Mouse (Mus musculus) embryo, embryonic 10.5 days (tissue): Measurements from ENCODE around the gene Cdk13.

Source experiments
- DNase-seq: peaks from one replicate; pipeline ENCODE4 v3.0.0-alpha.2; 2015; ENCODE audit warnings: low spot score

Gene Cdk13

DNA sequence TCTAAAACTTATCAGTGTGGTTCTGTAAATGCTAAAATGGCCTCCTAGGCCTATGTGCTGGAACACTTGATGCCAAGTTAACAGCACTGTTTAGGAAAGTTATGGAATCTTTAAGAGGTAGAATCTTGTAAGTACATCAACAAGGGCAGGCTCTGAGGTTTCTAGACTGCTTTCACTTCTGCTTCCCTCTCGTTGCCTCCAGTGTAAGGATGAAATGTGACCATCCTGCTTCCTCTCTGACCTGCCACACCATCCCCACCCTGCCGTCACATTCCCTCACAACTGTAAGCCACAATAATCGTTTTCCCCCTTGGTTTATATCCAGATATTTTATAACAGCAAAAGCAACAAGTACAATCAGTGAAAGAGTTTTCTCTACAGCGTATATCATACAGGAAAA lies 49.9 kb downstream of the Cdk13 start:
- no peak for DNase-seq

GRCm38 (mm10) chr13:17728798-17729197 lies 76.1 kb downstream of the Cdk13 start:
- DNase-seq: no peak

- DNase-seq: no peak
Measured at GRCm38 (mm10) chr13:17727922-17728321, 77.0 kb downstream of the Cdk13 start.

DNA sequence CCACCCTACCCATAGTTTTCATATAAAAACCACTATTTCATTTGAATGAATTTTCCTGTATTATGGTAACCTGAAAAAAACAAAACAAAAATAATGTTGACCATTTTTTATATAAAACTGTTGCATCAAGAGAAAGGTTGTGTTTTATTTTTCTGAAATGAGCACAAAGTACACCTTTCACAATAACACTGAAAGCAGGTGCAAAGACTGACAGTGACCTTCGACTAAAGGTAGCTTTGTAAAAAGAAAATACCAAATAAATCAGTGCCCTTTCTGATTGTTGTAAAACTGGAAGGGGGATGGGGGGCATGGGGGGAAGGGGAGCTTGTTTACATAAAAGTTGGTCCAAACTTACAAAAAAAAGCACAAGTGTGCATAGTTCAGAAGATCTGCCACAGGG lies 87.5 kb downstream of the Cdk13 start:
- no peak for DNase-seq

GRCm38 (mm10) chr13:17708784-17709311 lies 96.0 kb downstream of the Cdk13 start:
- DNase-seq: no peak

GRCm38 (mm10) chr13:17705188-17705826 lies 99.6 kb downstream of the Cdk13 start:
- no peak for DNase-seq

DNA sequence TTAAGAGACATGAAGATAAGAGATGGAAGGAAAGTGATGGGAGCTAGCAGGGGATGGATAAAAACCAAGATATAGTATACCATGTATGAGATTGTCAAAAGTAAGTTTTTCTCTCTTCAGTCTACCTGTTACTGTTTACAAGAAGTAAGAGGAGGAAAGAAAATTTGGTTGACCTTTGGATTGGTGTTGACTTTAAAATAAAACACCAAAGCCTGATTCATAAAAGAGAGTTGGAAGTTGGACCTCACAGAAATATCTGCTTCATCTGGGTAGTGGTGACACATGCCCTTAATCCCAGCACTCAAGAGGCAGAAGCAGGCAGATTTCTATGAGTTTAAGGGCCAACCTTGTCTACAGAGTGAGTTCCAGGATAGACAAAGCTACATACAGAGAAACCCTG lies 102.6 kb downstream of the Cdk13 start:
- no peak for DNase-seq

DNA sequence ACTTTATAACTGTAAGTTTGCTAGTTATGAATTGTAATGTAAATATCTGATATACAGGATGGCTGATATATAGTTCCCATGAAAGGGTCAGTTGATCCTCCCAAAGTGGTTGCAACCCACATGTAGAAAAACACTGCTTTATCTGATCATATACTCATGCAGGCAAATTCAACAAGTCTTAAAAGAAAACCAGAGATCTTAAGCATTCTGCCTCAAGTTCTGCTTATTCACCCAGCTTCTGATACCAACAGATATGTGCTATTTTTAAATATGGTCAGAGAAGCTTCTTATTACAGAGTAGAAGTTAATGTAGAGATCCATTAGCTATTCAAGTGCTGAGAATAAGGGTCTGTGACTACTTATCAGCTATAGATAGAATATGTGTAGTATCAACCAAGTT lies 103.6 kb downstream of the Cdk13 start:
- DNase-seq: no peak

GRCm38 (mm10) chr13:17700090-17700715 lies 104.7 kb downstream of the Cdk13 start:
- DNase-seq: no peak

DNA sequence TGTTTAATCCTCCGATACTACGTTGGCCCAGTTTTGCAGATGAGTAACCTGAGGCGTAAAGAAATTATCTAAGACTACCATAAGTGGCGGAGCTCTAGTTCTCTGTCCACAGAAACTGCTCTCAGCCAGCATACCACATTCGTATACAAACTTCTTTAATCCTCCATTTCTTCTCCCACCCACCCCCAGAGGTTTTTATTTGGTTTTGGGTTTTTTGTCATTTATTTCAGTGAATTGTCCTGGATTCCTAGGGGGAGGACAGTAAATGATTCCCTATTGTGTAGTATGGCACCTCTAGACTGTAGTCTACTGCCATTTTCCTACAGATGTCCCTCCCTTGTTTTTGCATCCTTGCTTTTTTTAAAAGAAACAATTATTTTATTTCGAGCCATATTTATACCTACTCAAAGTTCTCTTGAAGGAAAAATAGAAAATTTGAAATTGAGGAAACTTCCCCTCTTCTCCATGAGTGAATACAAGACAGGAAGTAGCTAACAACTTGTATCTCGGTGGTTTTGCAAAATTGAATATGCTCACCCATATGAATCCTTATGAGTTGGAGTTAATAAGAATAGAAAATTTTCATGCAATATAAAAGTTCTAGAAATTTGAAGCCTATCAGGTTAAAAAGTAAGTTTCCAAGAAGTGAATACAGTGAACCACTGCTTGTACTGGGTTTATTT lies 108.9 kb downstream of the Cdk13 start:
- peak; percentile 28 for DNase-seq

DNA sequence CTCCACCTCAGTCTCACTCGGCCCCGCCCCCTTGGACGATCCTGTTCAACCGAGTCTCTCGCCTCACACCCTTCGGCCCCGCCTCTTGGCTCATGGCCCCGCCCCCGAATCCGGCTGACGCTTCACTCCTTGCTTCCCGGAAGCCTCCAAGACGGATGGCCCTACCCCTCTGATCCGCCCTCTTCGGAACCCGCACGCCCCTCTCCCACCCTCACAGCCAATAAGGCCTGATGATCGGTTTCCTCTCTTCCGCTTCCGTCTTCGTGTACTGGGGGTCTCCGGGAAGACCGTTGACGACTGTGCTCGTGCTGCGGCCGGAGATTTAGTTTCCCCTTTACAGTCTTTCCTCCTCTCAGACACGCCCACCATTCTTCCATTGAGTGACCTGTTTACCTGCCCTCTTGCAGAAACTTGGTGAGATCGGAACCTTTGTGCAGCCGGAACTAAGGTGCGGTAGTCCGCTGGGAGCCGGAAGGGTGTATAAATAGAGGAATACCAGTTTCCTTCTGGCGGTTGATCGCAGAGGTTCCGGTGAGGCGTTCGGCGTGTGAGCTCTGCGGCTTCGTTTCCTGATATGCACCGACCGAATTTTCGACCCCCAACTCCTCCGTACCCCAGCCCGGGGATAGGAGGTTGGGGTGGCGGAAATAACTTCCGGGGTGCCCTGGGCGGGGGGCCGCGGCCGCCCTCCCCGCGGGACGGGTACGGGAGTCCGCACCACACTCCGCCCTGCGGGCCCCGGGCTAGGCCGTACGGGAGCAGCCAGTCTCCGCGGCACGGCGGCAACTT lies 109.8 kb downstream of the Cdk13 start, which contains the start of the genes Mplkip and Sugct:
Gene Mplkip, plus strand, starts transcription at position 282 of the 789 bp plus-strand sequence.
Gene Sugct, minus strand, starts transcription at position 643 of the 789 bp plus-strand sequence.
- DNase-seq: peak; percentile 100

DNA sequence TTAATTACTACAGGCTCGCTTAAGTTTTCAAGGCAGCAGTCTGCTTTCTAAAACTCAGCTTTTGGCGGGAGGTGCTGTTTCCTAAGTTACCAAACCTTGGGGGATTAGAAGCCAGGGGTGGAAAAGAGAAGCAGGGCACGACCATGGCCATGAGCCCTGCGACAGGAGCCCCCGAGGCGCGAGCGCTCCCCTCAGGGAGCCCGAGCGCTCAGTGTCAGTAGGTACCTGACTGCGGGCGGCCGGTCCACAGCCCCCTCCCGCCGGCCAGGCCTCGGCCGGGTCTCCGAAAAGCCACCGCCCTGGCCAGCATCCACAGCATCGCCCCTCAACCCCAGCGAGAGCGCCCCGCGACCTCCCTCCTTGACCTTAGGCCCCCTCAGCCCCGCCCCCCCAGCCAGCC lies 110.5 kb downstream of the Cdk13 start:
- peak; percentile 69 for DNase-seq

DNA sequence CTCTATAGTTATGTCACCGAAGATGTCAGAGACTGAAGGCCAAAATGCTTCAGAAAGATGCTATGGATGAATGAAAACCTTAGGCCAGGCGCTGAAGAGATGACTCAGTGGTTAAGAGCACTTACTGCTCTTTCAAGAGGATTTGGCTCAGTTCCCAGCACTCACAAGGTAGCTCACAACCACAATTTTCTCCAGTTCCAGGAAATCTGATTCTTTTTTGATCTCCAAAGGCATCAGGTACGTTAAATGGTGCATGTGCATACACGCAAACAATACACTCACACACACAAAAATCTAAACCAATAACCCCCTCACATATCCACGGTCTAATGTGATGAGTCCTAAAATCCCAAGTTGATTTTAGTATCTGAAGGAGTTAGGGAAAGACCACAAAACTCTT lies 111.1 kb downstream of the Cdk13 start:
- DNase-seq: peak; percentile 4

DNA sequence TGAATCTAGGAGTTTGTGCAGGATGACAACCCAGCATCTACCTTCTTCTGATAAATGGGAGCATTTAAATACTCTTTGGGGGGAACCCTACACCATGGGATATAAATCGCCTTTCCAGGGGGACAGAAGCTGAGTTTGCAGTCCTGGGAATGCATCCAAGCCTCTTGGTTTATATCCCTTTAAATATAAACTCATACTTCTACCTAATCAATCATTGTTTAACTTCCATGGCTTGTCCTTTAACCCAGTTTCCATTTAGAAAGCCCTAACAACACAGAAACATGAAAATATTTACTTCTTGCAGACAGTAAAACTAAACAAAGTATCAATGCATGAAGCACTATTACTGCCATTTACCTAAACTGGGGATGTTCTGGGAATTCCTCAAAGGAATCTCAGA lies 113.5 kb downstream of the Cdk13 start:
- no peak for DNase-seq

DNA sequence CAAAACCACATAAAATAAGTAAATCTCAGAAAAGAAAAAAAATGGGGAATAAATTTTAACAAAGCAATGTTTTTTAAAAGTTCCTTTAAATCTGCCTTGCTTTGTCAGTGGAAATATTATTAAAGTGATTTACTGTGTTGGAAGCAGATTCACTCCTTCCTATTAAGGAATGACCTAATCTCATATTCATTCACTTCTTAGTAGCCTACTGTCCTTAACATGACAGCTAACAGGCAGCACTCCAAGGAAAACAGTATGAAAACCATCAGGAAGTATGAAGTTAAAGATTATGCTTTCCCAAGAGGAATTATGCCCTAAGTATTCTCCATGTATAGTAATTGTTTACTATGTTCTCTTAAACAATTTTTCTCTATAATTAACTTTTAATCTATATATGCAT lies 114.2 kb downstream of the Cdk13 start:
- DNase-seq: no peak

DNA sequence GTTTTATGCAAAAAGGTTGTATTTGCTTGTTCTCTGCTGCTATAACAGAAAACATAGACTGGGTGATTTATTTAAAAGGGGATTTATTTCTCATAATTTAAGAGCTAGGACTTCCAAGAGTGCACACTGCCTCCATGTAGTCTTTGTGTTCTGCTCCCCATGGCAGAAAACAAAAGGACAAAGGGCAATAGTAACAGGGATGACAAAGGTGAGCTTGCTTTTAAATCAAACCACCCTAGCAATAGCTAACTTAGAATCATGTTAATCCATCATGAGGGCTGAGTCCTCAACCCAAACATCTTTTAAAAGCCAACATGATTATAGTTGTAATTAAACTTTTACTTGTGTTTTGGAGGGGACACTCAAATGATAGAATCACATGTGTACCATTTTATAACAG lies 115.4 kb downstream of the Cdk13 start:
- no peak for DNase-seq

- DNase-seq: no peak
Measured at GRCm38 (mm10) chr13:17671122-17671521, 133.8 kb downstream of the Cdk13 start.

DNA sequence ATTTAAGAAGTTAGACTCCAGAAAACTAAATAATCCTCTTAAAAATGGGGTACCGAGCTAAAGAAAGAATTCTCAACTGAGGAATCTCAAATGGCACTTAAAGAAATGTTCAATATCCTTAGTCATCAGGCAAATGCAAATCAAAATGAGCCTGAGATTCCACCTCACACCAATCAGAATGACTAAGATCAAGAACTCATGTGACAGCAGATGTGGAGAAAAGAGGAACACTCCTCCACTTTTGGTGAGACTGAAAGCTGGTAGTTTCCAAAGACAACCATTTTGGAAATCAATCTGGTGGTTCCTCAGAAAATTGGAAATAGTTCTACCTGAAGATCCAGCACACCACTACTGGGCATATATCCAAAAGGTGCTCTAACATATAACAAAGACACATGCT lies 137.5 kb downstream of the Cdk13 start:
- DNase-seq: no peak
